Comparison of ENCODE assay signal across 18 mouse cellular contexts in the genomic region with DNA sequence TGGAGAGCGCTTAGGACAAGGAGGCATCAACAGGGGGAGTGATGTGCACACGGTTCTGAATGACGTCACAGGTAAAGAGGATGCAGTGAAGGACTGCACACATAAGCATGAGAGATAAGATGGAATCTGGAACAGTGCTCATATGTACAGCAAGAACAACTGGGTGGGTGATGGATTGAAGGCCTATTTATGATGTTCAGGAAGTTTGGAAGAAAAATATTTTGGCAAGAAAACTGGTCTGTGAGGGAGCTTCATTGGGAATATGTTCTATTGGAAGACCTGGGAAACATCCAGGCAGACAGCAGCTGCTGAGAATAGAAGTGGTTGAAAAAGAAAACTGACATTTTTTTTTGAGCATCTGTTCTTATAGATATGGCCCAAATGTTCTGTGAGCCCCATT.
A peak's percentile ranks its signal among the peaks of the same experiment; 100 is the strongest.
DNase-seq lines count a peak whose midpoint lies in the region.
"Had no signal": no experiment of that assay in that cellular context is flagged by ENCODE, and none has a peak within 500 bp of the region (broad histone marks: within the 10 kb centered on the region; RNA-seq: fewer than 3 reads in every experiment).

No protein-coding gene starts in this region.

- DNase-seq in frontal cortex, postnatal 36 days (ENCODE audit: low spot score in 2 of 2) = peak; percentile 17 to 59
- no peak for DNase-seq in frontal cortex, postnatal 25 days (ENCODE audit: low spot score in 2 of 2)
- DNase-seq in right cerebral cortex, adult 18-20 months = peak; percentile 31
- no peak for DNase-seq in right cerebral cortex, postnatal 14 days
- DNase-seq in left cerebral cortex, adult 9 months (ENCODE audit: low spot score in 2 of 2) = peak; percentile 44 to 46
- peak; percentile 20 to 23 for DNase-seq in right cerebral cortex, postnatal 36 days (ENCODE audit: low spot score in 2 of 2)
- no peak for DNase-seq in adrenal gland, postnatal 14 days
- DNase-seq in retina, postnatal 1 day = no peak
- DNase-seq: adrenal gland, postnatal 36 days; cerebellum, adult 2 months; cerebellum, postnatal 14 days; gastrocnemius, postnatal 14 days; kidney, adult 18-20 months; liver; lung, adult 2 months; lung, postnatal 10 days; thymus, adult 2 months; thymus, postnatal 4 days had no signal

Comparison
In these comparisons a context has a peak if more than half of its experiments do, and no peak if none do; other contexts are left out.
1. DNase-seq: peak in frontal cortex, postnatal 36 days (2 of 2), right cerebral cortex, adult 18-20 months (single experiment), left cerebral cortex, adult 9 months (2 of 2) and right cerebral cortex, postnatal 36 days (2 of 2); none in frontal cortex, postnatal 25 days (0 of 2), right cerebral cortex, postnatal 14 days (single experiment), adrenal gland, postnatal 14 days (single experiment) and retina, postnatal 1 day (single experiment).